Mouse (Mus musculus) neural tube, embryonic 13.5 days (tissue): ENCODE measurements at regions not wholly inside any gene's neighbourhood (a gene's known extent, or its start where the extent isn't known, plus 50 kb on each side); places are given as distances from the start of the nearest gene placed in this dataset.

Experiments used
- ATAC-seq: fragments of 200-750 bp; cut with Nextera tagmentation; 2 replicates; pipeline ENCODE4 v1.8.0; 2017; ENCODE audit warnings: low read depth, mild to moderate bottlenecking, moderate TSS enrichment, moderate library complexity
- H3K27ac ChIP-seq: fragments of 300-500 bp; sonication (generic); replicated peaks from 2 replicates; pipeline ENCODE4 v1.5.1; 2015; ENCODE audit warnings: moderate library complexity, mild to moderate bottlenecking, inconsistent platforms
- H3K27me3 ChIP-seq: fragments of 300-500 bp; sonication (generic); 2 replicates; pipeline ENCODE4 v1.6.1; 2015; ENCODE audit warnings: mild to moderate bottlenecking, inconsistent platforms
- H3K36me3 ChIP-seq: fragments of 300-500 bp; sonication (generic); 2 replicates; pipeline ENCODE4 v1.6.1; 2015; ENCODE audit warnings: mild to moderate bottlenecking, inconsistent platforms
- H3K4me1 ChIP-seq: fragments of 300-500 bp; sonication (generic); replicated peaks from 2 replicates; pipeline ENCODE4 v1.6.1; 2015; ENCODE audit warnings: inconsistent platforms
- H3K4me2 ChIP-seq: fragments of 300-500 bp; sonication (generic); 2 replicates; pipeline ENCODE4 v1.6.1; 2015; ENCODE audit warnings: inconsistent platforms, mild to moderate bottlenecking, moderate library complexity
- H3K4me3 ChIP-seq: fragments of 300-500 bp; sonication (generic); 2 replicates; pipeline ENCODE4 v1.5.1; 2015; ENCODE audit warnings: mild to moderate bottlenecking, inconsistent platforms
- H3K9ac ChIP-seq: fragments of 300-500 bp; sonication (generic); 2 replicates; pipeline ENCODE4 v1.6.1; 2015; ENCODE audit warnings: moderate library complexity, mild to moderate bottlenecking, inconsistent platforms
- H3K9me3 ChIP-seq: fragments of 300-500 bp; sonication (generic); 2 replicates; pipeline ENCODE4 v1.6.1; 2016; ENCODE audit warnings: inconsistent platforms
- WGBS: fragments of 180-500 bp; shearing (Covaris S2); methylation state at CpG from one replicate; pipeline ENCODE4 v1.1.7; 2015; 5-methylcytosine and 5-hydroxymethylcytosine counted together

DNA sequence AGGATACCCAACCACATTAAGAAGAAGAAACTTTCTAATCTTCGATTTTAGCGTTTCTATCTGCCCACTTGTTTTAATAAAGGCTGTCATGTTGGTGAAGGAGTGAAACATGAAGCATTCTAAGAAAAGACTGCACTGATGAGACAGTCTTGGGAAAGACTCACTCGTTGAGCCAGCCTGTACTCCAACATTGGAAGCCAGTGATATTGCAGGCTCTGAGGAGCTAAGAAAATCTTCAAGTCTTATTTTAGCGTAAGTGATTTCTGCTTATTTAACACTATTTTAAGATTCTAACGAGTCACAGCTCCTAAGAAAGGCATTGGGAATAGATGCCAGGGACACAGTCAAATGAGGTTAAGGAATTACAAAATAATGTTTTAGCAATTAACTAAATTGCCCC, 78.9 kb upstream of the 1700066M21Rik start:
- no peak overlapping the region for H3K9ac ChIP-seq
- H3K27ac ChIP-seq: no peak overlapping the region
- WGBS: 88% methylated on average over 5 of the region's 5 CpGs
- H3K9me3 ChIP-seq: no peaks in the 10 kb centered on the region
- no peak overlapping the region for H3K4me2 ChIP-seq
- no peak for ATAC-seq
- H3K4me3 ChIP-seq: no peak overlapping the region
- no peaks in the 10 kb centered on the region for H3K27me3 ChIP-seq
- no peaks in the 10 kb centered on the region for H3K4me1 ChIP-seq
- no peaks in the 10 kb centered on the region for H3K36me3 ChIP-seq

DNA sequence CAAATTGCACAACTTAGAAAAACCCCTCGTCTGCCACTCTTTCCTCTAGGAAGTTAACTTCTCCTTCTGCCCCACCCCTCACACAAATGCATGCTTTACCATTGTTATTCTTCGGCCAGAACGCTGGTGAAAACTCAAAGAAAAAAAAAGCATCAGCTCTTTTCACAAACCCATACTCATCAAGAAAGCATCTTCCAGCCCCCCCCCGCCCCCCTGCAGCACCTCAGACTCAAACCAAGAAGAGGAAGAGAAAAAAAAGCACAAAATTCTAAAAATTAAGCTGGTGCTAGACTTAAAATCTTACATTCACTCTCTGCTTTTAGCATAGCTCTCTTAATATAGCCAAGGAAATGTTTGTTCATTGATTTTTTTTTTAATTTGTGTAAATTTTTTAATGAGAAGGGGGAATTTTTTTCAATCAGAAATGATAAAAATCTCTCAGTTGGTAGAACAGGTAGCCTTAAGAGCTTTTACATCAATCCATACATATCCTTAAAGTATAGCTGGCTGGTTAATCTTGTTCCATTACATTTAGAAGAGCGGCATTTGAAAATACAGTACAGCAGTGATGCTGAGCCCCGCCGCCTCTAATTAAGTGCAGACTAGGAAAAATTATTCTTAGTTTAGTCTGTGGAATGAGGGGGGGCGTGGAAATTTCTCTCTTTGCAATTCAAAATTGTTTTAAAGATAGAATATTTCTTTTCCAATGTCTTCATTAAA, 76.0 kb upstream of the 1700066M21Rik start:
- H3K27ac ChIP-seq: no peak overlapping the region
- no peak overlapping the region for H3K4me3 ChIP-seq
- no peaks in the 10 kb centered on the region for H3K27me3 ChIP-seq
- H3K4me2 ChIP-seq: no peak overlapping the region
- ATAC-seq: no peak
- H3K9ac ChIP-seq: no peak overlapping the region
- H3K4me1 ChIP-seq: no peaks in the 10 kb centered on the region
- WGBS: 71% methylated on average over 8 of the region's 8 CpGs
- H3K36me3 ChIP-seq: no peaks in the 10 kb centered on the region
- no peaks in the 10 kb centered on the region for H3K9me3 ChIP-seq

DNA sequence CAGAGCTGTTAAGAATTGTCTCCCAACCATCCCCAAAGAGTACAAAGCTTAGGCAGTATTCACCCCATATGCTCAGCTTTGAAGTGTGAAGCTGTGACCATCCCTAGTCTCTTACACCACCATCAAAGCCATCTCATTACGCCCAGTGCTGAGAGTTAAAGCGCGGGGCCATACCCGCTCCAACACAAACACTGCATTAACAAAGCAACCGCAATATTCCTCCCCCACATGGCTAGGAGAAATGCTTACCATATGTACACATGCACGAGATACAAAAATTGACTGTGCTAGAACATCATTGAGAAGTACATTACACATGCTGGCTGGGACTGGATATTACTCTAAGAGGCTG, 75.5 kb upstream of the 1700066M21Rik start:
- Histone ChIP-seq H3K36me3 (no peaks in the 10 kb centered on the region), H3K27me3 (no peaks in the 10 kb centered on the region), H3K9ac (no peak overlapping the region), H3K4me1 (no peaks in the 10 kb centered on the region), H3K9me3 (no peaks in the 10 kb centered on the region), H3K4me2 (no peak overlapping the region), H3K4me3 (no peak overlapping the region), H3K27ac (no peak overlapping the region)
- WGBS: 79% methylated on average over 6 of the region's 6 CpGs
- ATAC-seq: no peak

DNA sequence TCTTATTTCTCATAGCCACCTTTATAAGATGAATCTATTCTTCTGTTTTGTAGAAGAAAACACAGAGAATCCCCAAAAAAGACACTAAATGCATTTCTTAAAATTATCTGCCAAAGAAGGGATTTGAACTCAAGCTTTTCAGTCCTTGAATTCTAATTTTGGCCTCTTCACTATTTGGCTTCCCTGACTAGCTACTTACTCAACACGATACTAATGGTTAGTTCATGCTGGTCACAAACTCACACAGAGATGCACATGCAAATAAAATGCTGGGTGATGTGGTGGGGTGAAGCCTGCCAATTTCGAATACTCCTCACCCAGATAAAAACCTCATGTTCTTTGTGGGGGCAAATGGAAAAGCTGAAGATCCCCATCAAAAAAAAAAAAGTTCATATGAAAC, 72.7 kb upstream of the 1700066M21Rik start:
- WGBS: 94% methylated on average over 2 of the region's 2 CpGs

DNA sequence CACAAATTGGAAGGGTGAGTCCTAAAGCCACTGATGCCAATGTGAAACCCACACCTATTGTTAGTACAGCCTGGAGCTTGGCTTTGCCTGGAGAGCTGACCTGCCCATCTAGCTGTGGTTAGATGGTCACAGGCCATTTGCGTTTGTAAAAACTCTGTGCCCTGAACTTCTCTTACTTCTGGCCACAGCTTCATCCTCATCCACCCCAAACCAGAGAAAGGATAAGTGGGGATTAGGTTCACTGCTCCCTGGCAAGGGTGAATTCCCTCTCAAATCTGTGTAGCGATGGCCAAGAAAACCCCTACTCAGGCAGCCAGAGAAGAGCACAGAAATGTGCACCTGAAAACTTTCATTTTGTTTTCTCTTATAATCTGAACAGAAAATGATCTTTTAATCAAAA, 54.9 kb upstream of the 1700066M21Rik start:
- 91% methylated on average over 2 of the region's 2 CpGs for WGBS
- Histone ChIP-seq H3K9me3 (no peaks in the 10 kb centered on the region), H3K4me1 (no peaks in the 10 kb centered on the region), H3K36me3 (no peaks in the 10 kb centered on the region), H3K4me3 (no peak overlapping the region), H3K4me2 (no peak overlapping the region), H3K9ac (no peak overlapping the region), H3K27ac (no peak overlapping the region), H3K27me3 (no peaks in the 10 kb centered on the region)
- no peak for ATAC-seq

More for the DNA sequence above, 72.7 kb upstream of the 1700066M21Rik start:
- Histone ChIP-seq H3K9ac (no peak overlapping the region), H3K4me1 (no peaks in the 10 kb centered on the region), H3K27ac (no peak overlapping the region), H3K4me3 (no peak overlapping the region), H3K27me3 (no peaks in the 10 kb centered on the region), H3K4me2 (no peak overlapping the region), H3K9me3 (no peaks in the 10 kb centered on the region), H3K36me3 (no peaks in the 10 kb centered on the region)
- ATAC-seq: no peak

DNA sequence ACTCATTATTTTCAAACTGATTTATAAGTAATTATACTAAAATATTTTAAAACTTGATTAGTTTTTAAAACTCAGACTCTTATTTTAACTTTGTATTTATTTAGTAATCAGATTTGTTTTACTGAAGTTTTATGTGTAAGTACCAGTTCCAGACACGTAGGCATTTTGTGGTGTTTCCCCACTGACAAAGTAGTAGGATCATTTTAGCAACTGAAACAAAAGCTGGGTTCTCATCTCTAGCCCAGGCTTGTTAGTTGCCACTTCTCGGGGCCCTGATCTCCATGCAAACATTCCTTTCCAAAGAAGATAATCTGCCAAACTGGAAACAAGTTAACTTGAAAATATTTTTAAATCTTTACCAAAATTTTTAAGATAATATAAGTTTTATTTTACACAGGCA, 54.3 kb upstream of the 1700066M21Rik start:
- Histone ChIP-seq H3K27ac (no peak overlapping the region), H3K9ac (no peak overlapping the region), H3K27me3 (no peaks in the 10 kb centered on the region), H3K4me1 (no peaks in the 10 kb centered on the region), H3K36me3 (no peaks in the 10 kb centered on the region), H3K4me2 (no peak overlapping the region), H3K4me3 (no peak overlapping the region), H3K9me3 (no peaks in the 10 kb centered on the region)
- 84% methylated on average over 2 of the region's 2 CpGs for WGBS
- no peak for ATAC-seq

DNA sequence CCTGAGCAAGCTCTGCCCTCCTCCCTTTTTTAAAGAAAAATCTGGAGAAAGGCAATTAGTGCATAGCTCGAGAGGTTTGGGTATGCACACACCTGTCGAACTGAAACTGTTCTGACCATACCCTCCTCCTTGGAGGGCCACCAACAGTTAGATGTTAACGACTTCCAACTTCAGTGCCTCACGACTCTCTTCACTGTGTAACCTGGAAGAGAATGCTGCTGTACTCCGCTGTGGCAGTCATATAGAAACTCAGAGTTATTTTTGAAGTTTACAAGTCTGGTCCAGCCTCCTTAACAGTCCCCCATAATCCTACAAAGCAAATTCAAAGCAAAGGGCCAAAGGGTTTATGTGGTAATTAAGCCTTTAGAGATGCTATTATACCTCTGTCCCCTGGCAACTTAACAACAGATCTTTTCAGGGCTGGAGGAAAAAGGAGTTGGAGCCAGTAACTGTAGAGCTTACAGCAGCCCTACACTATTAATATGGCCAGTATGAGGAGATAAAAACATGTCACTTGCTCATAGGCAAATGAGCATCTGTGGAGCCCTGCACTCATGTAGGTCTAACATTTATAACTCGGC, 51.7 kb upstream of the 1700066M21Rik start:
- Histone ChIP-seq H3K27ac (no peak overlapping the region), H3K4me3 (no peak overlapping the region), H3K27me3 (no peaks in the 10 kb centered on the region), H3K36me3 (no peaks in the 10 kb centered on the region), H3K4me2 (no peak overlapping the region), H3K4me1 (no peaks in the 10 kb centered on the region), H3K9ac (no peak overlapping the region), H3K9me3 (no peaks in the 10 kb centered on the region)
- no peak for ATAC-seq
- 30% methylated on average over 6 of the region's 6 CpGs for whole genome bisulfite sequencing
